Mouse (Mus musculus) MEL (cell line): ENCODE measurements at regions not wholly inside any gene's neighbourhood (a gene's known extent, or its start where the extent isn't known, plus 50 kb on each side); places are given as distances from the start of the nearest gene placed in this dataset.

Source experiments
- DNase-seq: peaks from one replicate; pipeline ENCODE4 v3.0.0; 2011; ENCODE audit warnings: low read depth, low spot score
- H3K27ac ChIP-seq: 2 replicates; pipeline ENCODE4 v1.5.1; 2012; ENCODE audit warnings: low read depth, mild to moderate bottlenecking, control low read depth, low read length, moderate library complexity; ENCODE audit not compliant: control insufficient read depth
- H3K27me3 ChIP-seq, 2 experiments: fragments of 150-350 bp in 1 of 2; sonication (generic) in 1 of 2; 2 replicates each; pipeline ENCODE4 v1.6.1; 2012; ENCODE audit warnings: low read length in 2 of 2, mild to moderate bottlenecking in 2 of 2, improper control_type of control experiment in 1 of 2, moderate library complexity in 1 of 2; ENCODE audit not compliant: insufficient read depth in 2 of 2, control insufficient read depth in 1 of 2
- H3K36me3 ChIP-seq, 2 experiments: 2 replicates each; pipeline ENCODE4 v1.6.1; 2012 to 2014; ENCODE audit warnings: low read length in 2 of 2, improper control_type of control experiment in 1 of 2, inconsistent platforms in 1 of 2, mild to moderate bottlenecking in 1 of 2; ENCODE audit not compliant: insufficient read depth in 2 of 2, control insufficient read depth in 1 of 2
- H3K4me1 ChIP-seq, 2 experiments: fragments of 150-350 bp in 1 of 2; sonication (generic) in 1 of 2; 2 replicates each; pipeline ENCODE4 v1.6.1; 2012; ENCODE audit warnings: low read length in 2 of 2, improper control_type of control experiment in 1 of 2, mild to moderate bottlenecking in 1 of 2; ENCODE audit not compliant: insufficient read depth in 2 of 2, control insufficient read depth in 1 of 2
- H3K4me3 ChIP-seq, 2 experiments: fragments of 150-350 bp in 1 of 2; sonication (generic) in 1 of 2; 2 replicates each; pipeline ENCODE4 v1.5.1; 2012; ENCODE audit warnings: low read depth in 2 of 2, low read length in 2 of 2, mild to moderate bottlenecking in 2 of 2, moderate library complexity in 2 of 2, control low read depth in 1 of 2, improper control_type of control experiment in 1 of 2; ENCODE audit not compliant: control insufficient read depth in 1 of 2, insufficient read depth in 1 of 2
- H3K79me2 ChIP-seq: 2 replicates; pipeline ENCODE4 v1.6.1; 2012; ENCODE audit warnings: mild to moderate bottlenecking, low read length, moderate library complexity; ENCODE audit not compliant: control insufficient read depth, poor library complexity, insufficient read depth
- H3K9ac ChIP-seq: 2 replicates; pipeline ENCODE4 v1.6.1; 2012; ENCODE audit warnings: low read depth, mild to moderate bottlenecking, control low read depth, low read length, moderate library complexity; ENCODE audit not compliant: control insufficient read depth, poor library complexity, severe bottlenecking
- H3K9me3 ChIP-seq: fragments of 150-350 bp; sonication (generic); replicated peaks from 2 replicates; pipeline ENCODE4 v1.6.1; 2012; ENCODE audit warnings: mild to moderate bottlenecking, low read length, improper control_type of control experiment, moderate library complexity; ENCODE audit not compliant: insufficient read depth
- BHLHE40 ChIP-seq: IDR thresholded peaks from 2 replicates; pipeline ENCODE4 v1.6.1; 2012; ENCODE audit warnings: low read depth, mild to moderate bottlenecking, inconsistent platforms, low read length, improper control_type of control experiment, borderline replicate concordance
- CHD1 ChIP-seq: IDR thresholded peaks from 2 replicates; pipeline ENCODE4 v1.6.1; 2012; ENCODE audit warnings: low read depth, mild to moderate bottlenecking, inconsistent platforms, low read length, improper control_type of control experiment
- CHD2 ChIP-seq: IDR thresholded peaks from 2 replicates; pipeline ENCODE4 v1.6.1; 2011; ENCODE audit warnings: low read length, improper control_type of control experiment
- EP300 ChIP-seq, 2 experiments: IDR thresholded peaks; 2 replicates each; pipeline ENCODE4 v1.6.1; 2011; ENCODE audit warnings: improper control_type of control experiment in 2 of 2, low read length in 2 of 2, low read depth in 1 of 2, mild to moderate bottlenecking in 1 of 2
- ETS1 ChIP-seq: IDR thresholded peaks from 2 replicates; pipeline ENCODE4 v1.6.1; 2012; ENCODE audit warnings: low read depth, mild to moderate bottlenecking, inconsistent platforms, low read length, improper control_type of control experiment, moderate library complexity
- JUND ChIP-seq: IDR thresholded peaks from 2 replicates; pipeline ENCODE4 v1.6.1; 2011; ENCODE audit warnings: low read depth, mild to moderate bottlenecking, improper control_type of control experiment, low read length
- MAFK ChIP-seq: IDR thresholded peaks from 2 replicates; pipeline ENCODE4 v1.6.1; 2011; ENCODE audit warnings: low read depth, mild to moderate bottlenecking, low read length, improper control_type of control experiment, borderline replicate concordance
- MAZ ChIP-seq: IDR thresholded peaks from 2 replicates; pipeline ENCODE4 v1.6.1; 2012; ENCODE audit warnings: low read depth, mild to moderate bottlenecking, inconsistent platforms, low read length, improper control_type of control experiment
- MEF2A ChIP-seq: IDR thresholded peaks from 2 replicates; pipeline ENCODE4 v1.6.1; 2014; ENCODE audit warnings: low read depth, mild to moderate bottlenecking, inconsistent platforms, low read length, improper control_type of control experiment; ENCODE audit not compliant: poor library complexity, insufficient replicate concordance, severe bottlenecking; ENCODE audit errors: extremely low read depth
- MYC ChIP-seq: IDR thresholded peaks from 2 replicates; pipeline ENCODE4 v1.6.1; 2011; ENCODE audit warnings: low read depth, mild to moderate bottlenecking, low read length, improper control_type of control experiment, moderate library complexity
- NELFE ChIP-seq: IDR thresholded peaks from 2 replicates; pipeline ENCODE4 v1.6.1; 2011; ENCODE audit warnings: low read depth, low read length, improper control_type of control experiment
- POLR2A ChIP-seq, 2 experiments: IDR thresholded peaks; 2 replicates each; pipeline ENCODE4 v1.6.1; 2011 to 2012; ENCODE audit warnings: low read length in 2 of 2, mild to moderate bottlenecking in 2 of 2, control low read depth in 1 of 2, improper control_type of control experiment in 1 of 2, low read depth in 1 of 2, moderate library complexity in 1 of 2; ENCODE audit not compliant: control insufficient read depth in 1 of 2, insufficient read depth in 1 of 2, poor library complexity in 1 of 2
- POLR2AphosphoS2 ChIP-seq: IDR thresholded peaks from 2 replicates; pipeline ENCODE4 v1.6.1; 2011; ENCODE audit warnings: low read length, improper control_type of control experiment
- POLR2AphosphoS5 ChIP-seq: IDR thresholded peaks from 2 replicates; pipeline ENCODE4 v1.6.1; 2012; ENCODE audit warnings: low read depth, borderline replicate concordance, mild to moderate bottlenecking, inconsistent platforms, low read length, moderate library complexity, mixed read lengths
- RAD21 ChIP-seq: IDR thresholded peaks from 2 replicates; pipeline ENCODE4 v1.6.1; 2011; ENCODE audit warnings: mild to moderate bottlenecking, low read depth, low read length, improper control_type of control experiment
- RCOR1 ChIP-seq: IDR thresholded peaks from 2 replicates; pipeline ENCODE4 v1.6.1; 2012; ENCODE audit warnings: low read depth, mild to moderate bottlenecking, inconsistent platforms, low read length, improper control_type of control experiment
- SIN3A ChIP-seq: IDR thresholded peaks from 2 replicates; pipeline ENCODE4 v1.6.1; 2012; ENCODE audit warnings: low read length, improper control_type of control experiment, inconsistent platforms
- SMC3 ChIP-seq: IDR thresholded peaks from 2 replicates; pipeline ENCODE4 v1.6.1; 2011; ENCODE audit warnings: low read depth, low read length, improper control_type of control experiment
- TAL1 ChIP-seq: IDR thresholded peaks from 2 replicates; pipeline ENCODE4 v1.6.1; 2012; ENCODE audit warnings: mild to moderate bottlenecking, inconsistent platforms, low read length, moderate library complexity, mixed read lengths
- TBP ChIP-seq: IDR thresholded peaks from 2 replicates; pipeline ENCODE4 v1.8.0; 2011; ENCODE audit warnings: low read depth, low read length, improper control_type of control experiment
- TCF12 ChIP-seq: IDR thresholded peaks from 2 replicates; pipeline ENCODE4 v1.6.1; 2014; ENCODE audit warnings: low read depth, mild to moderate bottlenecking, inconsistent platforms, low read length, improper control_type of control experiment, moderate library complexity
- USF2 ChIP-seq, 2 experiments: IDR thresholded peaks; 2 replicates each; pipeline ENCODE4 v1.6.1; 2011 to 2012; ENCODE audit warnings: improper control_type of control experiment in 2 of 2, low read length in 2 of 2, borderline replicate concordance in 1 of 2, inconsistent platforms in 1 of 2, low read depth in 1 of 2, mild to moderate bottlenecking in 1 of 2; ENCODE audit not compliant: insufficient read depth in 1 of 2
- ZC3H11A ChIP-seq: IDR thresholded peaks from 2 replicates; pipeline ENCODE4 v1.6.1; 2012; ENCODE audit warnings: low read depth, mild to moderate bottlenecking, inconsistent platforms, low read length, improper control_type of control experiment
- ZKSCAN1 ChIP-seq: IDR thresholded peaks from 2 replicates; pipeline ENCODE4 v1.6.1; 2012; ENCODE audit warnings: low read depth, mild to moderate bottlenecking, inconsistent platforms, low read length, improper control_type of control experiment, moderate library complexity
- ZMIZ1 ChIP-seq: IDR thresholded peaks from 2 replicates; pipeline ENCODE4 v1.6.1; 2012; ENCODE audit warnings: low read depth, mild to moderate bottlenecking, inconsistent platforms, low read length, improper control_type of control experiment, moderate library complexity

- no peaks in the 10 kb centered on the region for H3K79me2 ChIP-seq
- TF ChIP-seq SIN3A (no peak), TAL1 (no peak), JUND (no peak), MYC (no peak), CHD1 (no peak)
- TF ChIP-seq, all 39 proteins: peak for 0
- Histone ChIP-seq H3K4me1 (no peaks in the 10 kb centered on the region), H3K9me3 (no peaks in the 10 kb centered on the region), H3K4me3 (no peak overlapping the region), H3K27ac (no peak overlapping the region), H3K9ac (no peak overlapping the region), H3K27me3 (no peaks in the 10 kb centered on the region), H3K36me3 (no peaks in the 10 kb centered on the region)
- DNase-seq = no peak
Measured at GRCm38 (mm10) chr17:82199981-82200380, 461.8 kb upstream of the Slc8a1 start.

DNA sequence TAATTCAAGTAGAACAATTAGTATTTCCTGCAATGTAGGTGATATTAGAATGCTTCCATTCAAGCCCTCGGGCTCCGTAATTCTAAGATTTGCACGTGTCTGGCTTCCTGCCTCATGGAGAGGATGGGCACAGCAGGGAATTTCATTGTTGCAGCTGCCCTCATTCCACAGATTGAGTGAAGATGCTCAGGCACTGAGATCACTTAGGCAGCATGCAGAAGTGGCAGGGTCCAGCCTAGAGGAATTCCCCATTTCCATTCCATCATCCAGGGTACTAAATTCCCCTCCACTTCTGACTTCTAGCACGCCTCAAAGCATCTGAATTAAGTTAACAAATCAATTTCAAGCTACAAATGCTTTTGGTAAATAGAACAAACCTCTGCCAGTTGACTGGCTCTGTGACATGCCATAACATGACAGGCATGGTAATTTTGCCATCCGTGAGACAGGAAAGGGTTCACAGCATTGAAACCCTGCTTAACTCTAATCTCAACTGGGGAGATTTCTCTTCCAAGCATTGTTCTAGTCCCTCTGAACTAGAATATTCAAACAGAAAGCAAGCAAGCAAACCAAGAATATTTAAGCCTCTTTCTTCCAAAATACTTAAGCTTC, 461.0 kb upstream of the Slc8a1 start:
- H3K36me3 ChIP-seq = no peaks in the 10 kb centered on the region
- TF ChIP-seq RAD21 (no peak), ZC3H11A (no peak), RCOR1 (no peak), USF2 (IDR thresholded peaks at IDR 0.05; ENCODE audit: borderline replicate concordance in 1 of 2, insufficient read depth in 1 of 2, low read depth in 1 of 2, low read length in 2 of 2) (no peak), BHLHE40 (no peak)
- H3K9me3 ChIP-seq = no peaks in the 10 kb centered on the region
- no peak overlapping the region for H3K4me3 ChIP-seq
- no peak overlapping the region for H3K9ac ChIP-seq
- no peaks in the 10 kb centered on the region for H3K27me3 ChIP-seq
- DNase-seq = no peak
- no peaks in the 10 kb centered on the region for H3K4me1 ChIP-seq
- H3K79me2 ChIP-seq = no peaks in the 10 kb centered on the region
- no peak overlapping the region for H3K27ac ChIP-seq

DNA sequence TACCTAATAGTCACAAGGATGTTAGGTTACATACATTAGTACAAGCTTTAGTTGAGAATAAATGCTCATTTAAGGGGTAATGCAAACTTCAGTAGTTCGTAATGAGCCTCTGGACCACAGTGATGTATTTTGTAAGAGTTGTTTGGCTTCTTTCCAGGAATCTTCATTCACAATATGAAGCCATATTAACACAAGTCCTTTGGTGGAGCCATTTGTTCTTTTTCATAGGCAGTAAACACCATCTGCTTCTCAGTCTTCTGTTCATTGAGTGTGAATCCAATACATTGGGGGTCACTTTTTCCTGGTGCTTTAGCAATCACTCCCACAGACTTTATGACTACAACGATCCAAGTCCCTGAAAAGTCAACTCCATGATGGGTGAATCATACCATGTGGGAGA, 446.1 kb upstream of the Slc8a1 start:
- Histone ChIP-seq H3K4me1 (no peaks in the 10 kb centered on the region), H3K9me3 (no peaks in the 10 kb centered on the region), H3K9ac (no peak overlapping the region), H3K36me3 (no peaks in the 10 kb centered on the region), H3K27me3 (no peaks in the 10 kb centered on the region)
- no peak for DNase-seq
- TF ChIP-seq TCF12 (no peak), TBP (no peak), POLR2AphosphoS5 (no peak), USF2 (IDR thresholded peaks at IDR 0.05; ENCODE audit: borderline replicate concordance in 1 of 2, insufficient read depth in 1 of 2, low read depth in 1 of 2, low read length in 2 of 2) (no peak), MAFK (no peak), ZMIZ1 (no peak), RCOR1 (no peak), CHD2 (no peak), ZKSCAN1 (no peak), POLR2A (IDR thresholded peaks at IDR 0.05; ENCODE audit: control insufficient read depth in 1 of 2, insufficient read depth in 1 of 2, low read depth in 1 of 2, low read length in 2 of 2, poor library complexity in 1 of 2) (no peak), MEF2A (no peak), ETS1 (no peak), TAL1 (no peak), JUND (no peak), EP300 (IDR thresholded peaks at IDR 0.05; ENCODE audit: low read depth in 1 of 2, low read length in 2 of 2) (no peak), POLR2AphosphoS2 (no peak), MYC (no peak), MAZ (no peak), NELFE (no peak), SMC3 (no peak)
- TF ChIP-seq, all 39 proteins: peak for 0
- no peak overlapping the region for H3K27ac ChIP-seq
- no peaks in the 10 kb centered on the region for H3K79me2 ChIP-seq
- H3K4me3 ChIP-seq = no peak overlapping the region
